Mouse (Mus musculus) midbrain, postnatal 0 days (tissue): ENCODE data around the gene Sh3bp1. TPM values are rescaled to one million over a fixed set of nuclear protein-coding genes. Genes with fewer than 3 reads are reported as not detected.

Experiments
- ATAC-seq: fragments of 200-750 bp; cut with Nextera tagmentation; 2 replicates; pipeline ENCODE4 v1.8.0; 2017; ENCODE audit warnings: moderate number of reproducible peaks, mild to moderate bottlenecking, moderate TSS enrichment, moderate library complexity; ENCODE audit not compliant: low FRiP score
- DNase-seq: peaks from one replicate; pipeline ENCODE4 v3.0.0-alpha.2; 2015; ENCODE audit warnings: low spot score
- H3K27ac ChIP-seq: fragments of 300-500 bp; sonication (generic); 2 replicates; pipeline ENCODE4 v1.5.1; 2014; ENCODE audit warnings: low read depth, mild to moderate bottlenecking, low read length, mixed read lengths
- H3K27me3 ChIP-seq: fragments of 300-500 bp; sonication (generic); 2 replicates; pipeline ENCODE4 v1.6.1; 2014; ENCODE audit warnings: low read length, control low read depth, mixed read lengths; ENCODE audit not compliant: insufficient read depth
- H3K36me3 ChIP-seq: fragments of 300-500 bp; sonication (generic); 2 replicates; pipeline ENCODE4 v1.6.1; 2014; ENCODE audit warnings: low read length, control low read depth, mixed read lengths; ENCODE audit not compliant: insufficient read depth
- H3K4me1 ChIP-seq: fragments of 300-500 bp; sonication (generic); 2 replicates; pipeline ENCODE4 v1.6.1; 2014; ENCODE audit warnings: mild to moderate bottlenecking, control low read depth, antibody characterized with exemption, low read length, mixed read lengths; ENCODE audit not compliant: insufficient read depth
- H3K4me2 ChIP-seq: fragments of 300-500 bp; sonication (generic); 2 replicates; pipeline ENCODE4 v1.6.1; 2014; ENCODE audit warnings: low read depth, mild to moderate bottlenecking, low read length, mixed read lengths; ENCODE audit not compliant: poor library complexity, severe bottlenecking
- H3K4me3 ChIP-seq: fragments of 300-500 bp; sonication (generic); 2 replicates; pipeline ENCODE4 v1.5.1; 2014; ENCODE audit warnings: low read depth, mild to moderate bottlenecking, low read length, moderate library complexity
- H3K9ac ChIP-seq: fragments of 300-500 bp; sonication (generic); replicated peaks from 2 replicates; pipeline ENCODE4 v1.6.1; 2014; ENCODE audit warnings: mild to moderate bottlenecking, low read length, moderate library complexity, mixed read lengths; ENCODE audit not compliant: poor library complexity, severe bottlenecking
- H3K9me3 ChIP-seq: fragments of 300-500 bp; sonication (generic); 2 replicates; pipeline ENCODE4 v1.6.1; 2016; ENCODE audit warnings: low read length, control low read depth
- CTCF ChIP-seq: IDR thresholded peaks from 2 replicates; pipeline ENCODE4 v1.5.1; 2016; ENCODE audit warnings: antibody characterized with exemption, mild to moderate bottlenecking
- WGBS: fragments of 180-500 bp; shearing (Covaris S2); extraction: QIAGEN DNeasy Blood & Tissue Kit; methylation state at CpG from one replicate; pipeline ENCODE4 v1.1.7; 2014; 5-methylcytosine and 5-hydroxymethylcytosine counted together
- polyA plus RNA-seq: library from polyadenylated mRNA; unstranded; fragments of >200 nt; fragmentation: Nextera tagmentation; extraction: Ambion mirVana; gene quantifications from 2 replicates; pipeline ENCODE4 v1.2.1, GENCODE M21; 2015
- total RNA-seq: library from RNA; depleted of rRNA; stranded (reverse); fragments of >200 nt; gene quantifications from 2 replicates; pipeline ENCODE4 v1.2.3, GENCODE M21; 2014

Sh3bp1 gene
- total and polyA plus RNA-seq, 2 experiments from 2014 or later, result 4.2 to 4.7 TPM

GRCm38 (mm10) chr15:78857009-78857408, 42.6 kb upstream of the Sh3bp1 start:
- no peaks in the 10 kb centered on the region for H3K27me3 ChIP-seq
- no peak for TF ChIP-seq CTCF
- H3K4me3 ChIP-seq, result no peak overlapping the region
- no peaks in the 10 kb centered on the region for H3K4me1 ChIP-seq
- ATAC-seq, result no peak
- peak; percentile 51 for DNase-seq
- no peak overlapping the region for H3K27ac ChIP-seq
- no peak overlapping the region for H3K9ac ChIP-seq
- no peaks in the 10 kb centered on the region for H3K9me3 ChIP-seq
- no peak overlapping the region for H3K4me2 ChIP-seq
- WGBS, result 74% methylated on average over 7 of the region's 7 CpGs
- no peaks in the 10 kb centered on the region for H3K36me3 ChIP-seq

GRCm38 (mm10) chr15:78859311-78859710, 40.3 kb upstream of the Sh3bp1 start:
- Histone ChIP-seq H3K36me3 (no peaks in the 10 kb centered on the region), H3K4me3 (no peak overlapping the region), H3K27me3 (no peaks in the 10 kb centered on the region), H3K27ac (no peak overlapping the region), H3K9ac (no peak overlapping the region), H3K4me2 (no peak overlapping the region), H3K9me3 (no peaks in the 10 kb centered on the region), H3K4me1 (no peaks in the 10 kb centered on the region)
- DNase-seq (no peak), ATAC-seq (no peak)
- no peak for TF ChIP-seq CTCF
- 80% methylated on average over 4 of the region's 4 CpGs for whole genome bisulfite sequencing

- no peak for ATAC-seq
- no peak for DNase-seq
- no peak for TF ChIP-seq CTCF
- no peaks in the 10 kb centered on the region for H3K27me3 ChIP-seq
- H3K4me1 ChIP-seq, result no peaks in the 10 kb centered on the region
- H3K4me2 ChIP-seq, result no peak overlapping the region
- 85% methylated on average over 6 of the region's 6 CpGs for WGBS
- no peaks in the 10 kb centered on the region for H3K36me3 ChIP-seq
- H3K4me3 ChIP-seq, result no peak overlapping the region
- H3K27ac ChIP-seq, result no peak overlapping the region
- no peaks in the 10 kb centered on the region for H3K9me3 ChIP-seq
- H3K9ac ChIP-seq, result no peak overlapping the region
Measured at GRCm38 (mm10) chr15:78859714-78860113, 39.9 kb upstream of the Sh3bp1 start.

- Histone ChIP-seq H3K27me3 (no peaks in the 10 kb centered on the region), H3K4me1 (no peaks in the 10 kb centered on the region), H3K36me3 (no peaks in the 10 kb centered on the region), H3K27ac (no peak overlapping the region), H3K4me2 (no peak overlapping the region), H3K9ac (no peak overlapping the region), H3K4me3 (no peak overlapping the region), H3K9me3 (no peaks in the 10 kb centered on the region)
- no peak for TF ChIP-seq CTCF
- DNase-seq, result no peak
- no peak for ATAC-seq
- WGBS, result 81% methylated on average over 5 of the region's 5 CpGs
Measured at GRCm38 (mm10) chr15:78862280-78862679, 37.3 kb upstream of the Sh3bp1 start.

GRCm38 (mm10) chr15:78863154-78863553, 36.4 kb upstream of the Sh3bp1 start:
- TF ChIP-seq CTCF, result no peak
- Histone ChIP-seq H3K4me1 (no peaks in the 10 kb centered on the region), H3K4me3 (no peak overlapping the region), H3K27ac (no peak overlapping the region), H3K9me3 (no peaks in the 10 kb centered on the region), H3K36me3 (no peaks in the 10 kb centered on the region), H3K27me3 (no peaks in the 10 kb centered on the region), H3K4me2 (no peak overlapping the region), H3K9ac (no peak overlapping the region)
- DNase-seq (no peak), ATAC-seq (no peak)
- 67% methylated on average over 2 of the region's 2 CpGs for WGBS

GRCm38 (mm10) chr15:78863852-78864253, 35.7 kb upstream of the Sh3bp1 start:
- H3K9ac ChIP-seq, result no peak overlapping the region
- 51% methylated on average over 13 of the region's 13 CpGs for WGBS
- DNase-seq, result no peak
- H3K27ac ChIP-seq, result no peak overlapping the region
- H3K4me2 ChIP-seq, result no peak overlapping the region
- no peak for TF ChIP-seq CTCF
- H3K36me3 ChIP-seq, result no peaks in the 10 kb centered on the region
- H3K4me3 ChIP-seq, result no peak overlapping the region
- no peaks in the 10 kb centered on the region for H3K4me1 ChIP-seq
- no peaks in the 10 kb centered on the region for H3K27me3 ChIP-seq
- no peaks in the 10 kb centered on the region for H3K9me3 ChIP-seq
- ATAC-seq, result no peak
